Mouse (Mus musculus) spleen, adult 2 months (tissue): ENCODE data around the gene Sorcs1. TPM values are rescaled to one million over a fixed set of nuclear protein-coding genes. Genes with fewer than 3 reads are reported as not detected.
A peak's percentile ranks its signal among the peaks of the same experiment; 100 is the strongest.

ENCODE experiments used
- DNase-seq, 2 experiments: peaks; one replicate each; pipeline versions ENCODE4 v3.0.0 to v3.0.0-alpha.2; 2012 to 2021; ENCODE audit warnings: low spot score in 2 of 2, low read depth in 1 of 2
- H3K27ac ChIP-seq: fragments of 200-500 bp; 2 replicates; pipeline ENCODE4 v1.5.1; 2012; ENCODE audit warnings: low read length, inconsistent platforms; ENCODE audit not compliant: insufficient read depth
- H3K27me3 ChIP-seq: fragments of 200-500 bp; 2 replicates; pipeline ENCODE4 v1.6.1; 2012; ENCODE audit warnings: mild to moderate bottlenecking, moderate library complexity, low read length, inconsistent platforms; ENCODE audit not compliant: control insufficient read depth, insufficient read depth
- H3K36me3 ChIP-seq: fragments of 200-500 bp; 2 replicates; pipeline ENCODE4 v1.6.1; 2012; ENCODE audit warnings: mild to moderate bottlenecking, low read length, inconsistent platforms; ENCODE audit not compliant: control insufficient read depth, insufficient read depth
- H3K4me1 ChIP-seq: fragments of 200-500 bp; 2 replicates; pipeline ENCODE4 v1.6.1; 2011; ENCODE audit warnings: inconsistent platforms; ENCODE audit not compliant: control insufficient read depth, insufficient read depth, insufficient read length
- H3K4me3 ChIP-seq: fragments of 200-500 bp; 2 replicates; pipeline ENCODE4 v1.5.1; 2011; ENCODE audit warnings: mild to moderate bottlenecking, inconsistent platforms; ENCODE audit not compliant: insufficient read depth, insufficient read length; ENCODE audit errors: extremely low read depth
- CTCF ChIP-seq: fragments of 200-500 bp; IDR thresholded peaks from 2 replicates; pipeline ENCODE4 v1.5.1; 2011; ENCODE audit warnings: mild to moderate bottlenecking, inconsistent platforms; ENCODE audit not compliant: insufficient read depth, insufficient read length, insufficient replicate concordance; ENCODE audit errors: extremely low read depth
- POLR2A ChIP-seq: fragments of 200-500 bp; IDR thresholded peaks from 2 replicates; pipeline ENCODE4 v1.6.1; 2011; ENCODE audit warnings: low read depth, low read length, inconsistent platforms
- WGBS: fragments of 180-500 bp; shearing (Covaris S2); methylation state at CpG from one replicate; pipeline ENCODE4 v1.1.7; 2018; 5-methylcytosine and 5-hydroxymethylcytosine counted together
- polyA plus RNA-seq: library from polyadenylated mRNA; depleted of rRNA; stranded (reverse); fragments of >200 nt; gene quantifications from 2 replicates; pipeline ENCODE4 v1.2.3, GENCODE M21; 2012

The Sorcs1 gene
- polyA plus RNA-seq, 1 experiment: 0.08 TPM

GRCm38 (mm10) chr19:50307046-50307445, 371.4 kb downstream of the Sorcs1 start:
- no peak overlapping the region for H3K27ac ChIP-seq
- TF ChIP-seq CTCF (no peak), POLR2A (no peak)
- H3K27me3 ChIP-seq: no peaks in the 10 kb centered on the region
- no peaks in the 10 kb centered on the region for H3K4me1 ChIP-seq
- 73% methylated on average over 2 of the region's 2 CpGs for WGBS
- no peak for DNase-seq
- no peaks in the 10 kb centered on the region for H3K36me3 ChIP-seq
- no peak overlapping the region for H3K4me3 ChIP-seq

GRCm38 (mm10) chr19:50294205-50294604, 384.2 kb downstream of the Sorcs1 start:
- 89% methylated on average over 7 of the region's 7 CpGs for WGBS
- no peaks in the 10 kb centered on the region for H3K4me1 ChIP-seq
- no peak for DNase-seq
- no peak overlapping the region for H3K4me3 ChIP-seq
- no peaks in the 10 kb centered on the region for H3K36me3 ChIP-seq
- TF ChIP-seq POLR2A (no peak), CTCF (no peak)
- H3K27me3 ChIP-seq: no peaks in the 10 kb centered on the region
- no peak overlapping the region for H3K27ac ChIP-seq

- 49% methylated on average over 1 of the region's 1 CpGs for WGBS
- H3K36me3 ChIP-seq: no peaks in the 10 kb centered on the region
- TF ChIP-seq POLR2A (no peak), CTCF (no peak)
- no peaks in the 10 kb centered on the region for H3K27me3 ChIP-seq
- no peak overlapping the region for H3K27ac ChIP-seq
- DNase-seq: no peak
- H3K4me3 ChIP-seq: no peak overlapping the region
- no peaks in the 10 kb centered on the region for H3K4me1 ChIP-seq
These were observed 414.0 kb downstream of the Sorcs1 start for GRCm38 (mm10) chr19:50264450-50264849.

- 42% methylated on average over 16 of the region's 16 CpGs for WGBS
- Histone ChIP-seq H3K4me1 (no peaks in the 10 kb centered on the region), H3K36me3 (no peaks in the 10 kb centered on the region), H3K27ac (no peak overlapping the region), H3K27me3 (no peaks in the 10 kb centered on the region), H3K4me3 (no peak overlapping the region)
- TF ChIP-seq POLR2A (no peak), CTCF (peak; percentile 3; the same call in 1 of the 2 replicates)
- no peak for DNase-seq
These were observed 419.6 kb downstream of the Sorcs1 start for GRCm38 (mm10) chr19:50258718-50259413.

GRCm38 (mm10) chr19:50220476-50220875, 458.0 kb downstream of the Sorcs1 start:
- no peaks in the 10 kb centered on the region for H3K4me1 ChIP-seq
- no peak overlapping the region for H3K4me3 ChIP-seq
- no peak overlapping the region for H3K27ac ChIP-seq
- WGBS: 81% methylated on average over 5 of the region's 5 CpGs
- H3K27me3 ChIP-seq: no peaks in the 10 kb centered on the region
- no peak for DNase-seq
- TF ChIP-seq POLR2A (no peak), CTCF (no peak)
- no peaks in the 10 kb centered on the region for H3K36me3 ChIP-seq

- no peak for TF ChIP-seq CTCF
- no peak for TF ChIP-seq POLR2A
- H3K36me3 ChIP-seq: no peaks in the 10 kb centered on the region
- H3K27me3 ChIP-seq: no peaks in the 10 kb centered on the region
- 47% methylated on average over 7 of the region's 7 CpGs for WGBS
- no peaks in the 10 kb centered on the region for H3K4me1 ChIP-seq
- no peak overlapping the region for H3K27ac ChIP-seq
- DNase-seq: no peak
- H3K4me3 ChIP-seq: no peak overlapping the region
These were observed 463.8 kb downstream of the Sorcs1 start for GRCm38 (mm10) chr19:50214466-50215228.

- WGBS: 71% methylated on average over 7 of the region's 7 CpGs
- no peaks in the 10 kb centered on the region for H3K27me3 ChIP-seq
- no peak overlapping the region for H3K4me3 ChIP-seq
- DNase-seq: no peak
- H3K36me3 ChIP-seq: no peaks in the 10 kb centered on the region
- H3K27ac ChIP-seq: no peak overlapping the region
- no peaks in the 10 kb centered on the region for H3K4me1 ChIP-seq
- no peak for TF ChIP-seq POLR2A
- TF ChIP-seq CTCF: no peak
These were observed 468.0 kb downstream of the Sorcs1 start for GRCm38 (mm10) chr19:50210456-50210855.
